Mouse (Mus musculus) C2C12 (cell line): ENCODE measurements around the gene Nfatc4. TPM values are rescaled to one million over a fixed set of nuclear protein-coding genes. Genes with fewer than 3 reads are reported as not detected.

Experiments
- H3K27me3 ChIP-seq: one replicate; pipeline ENCODE4 v1.6.1; 2011; ENCODE audit not compliant: control insufficient read depth, insufficient read depth, insufficient read length
- H3K36me3 ChIP-seq: one replicate; pipeline ENCODE4 v1.6.1; 2011; ENCODE audit not compliant: control insufficient read depth, insufficient read depth
- H3K4me3 ChIP-seq: one replicate; pipeline ENCODE4 v1.5.1; 2011; ENCODE audit warnings: mild to moderate bottlenecking, control low read depth; ENCODE audit not compliant: poor library complexity, insufficient read depth, severe bottlenecking
- H3K79me2 ChIP-seq: one replicate; pipeline ENCODE4 v1.6.1; 2011; ENCODE audit not compliant: control insufficient read depth, insufficient read depth
- H3K79me3 ChIP-seq: one replicate; pipeline ENCODE4 v1.6.1; 2011; ENCODE audit warnings: low read depth, control low read depth
- H3ac ChIP-seq: one replicate; pipeline ENCODE3; 2011; ENCODE audit warnings: low read depth; ENCODE audit not compliant: control insufficient read depth, insufficient read length
- CEBPB ChIP-seq: IDR thresholded peaks from one replicate; pipeline ENCODE4 v1.6.1; 2011; ENCODE audit warnings: low read depth, mild to moderate bottlenecking, control low read depth, moderate library complexity
- CTCF ChIP-seq: IDR thresholded peaks from one replicate; pipeline ENCODE4 v1.5.1; 2011; ENCODE audit not compliant: control insufficient read depth, insufficient read depth, insufficient read length
- FOSL1 ChIP-seq: IDR thresholded peaks from one replicate; pipeline ENCODE4 v1.8.0; 2011; ENCODE audit warnings: mild to moderate bottlenecking, low read length; ENCODE audit not compliant: poor library complexity, insufficient read depth, severe bottlenecking
- MAX ChIP-seq: IDR thresholded peaks from one replicate; pipeline ENCODE4 v1.6.1; 2011; ENCODE audit warnings: mild to moderate bottlenecking, control low read depth
- MYOD1 ChIP-seq: IDR thresholded peaks from one replicate; pipeline ENCODE4 v1.6.1; 2011; ENCODE audit warnings: low read depth; ENCODE audit not compliant: control insufficient read depth, insufficient read length
- MYOG ChIP-seq: IDR thresholded peaks from one replicate; pipeline ENCODE4 v1.6.1; 2011; ENCODE audit not compliant: control insufficient read depth, insufficient read length; ENCODE audit errors: extremely low read depth
- USF1 ChIP-seq: IDR thresholded peaks from one replicate; pipeline ENCODE4 v1.6.1; 2011; ENCODE audit warnings: low read depth, mild to moderate bottlenecking, control low read depth, moderate library complexity
- polyA plus RNA-seq: library from polyadenylated mRNA; unstranded; fragments of >200 nt; fragmentation: generic; extraction: Trizol; gene quantifications from one replicate; pipeline ENCODE4 v1.2.1, GENCODE M21; 2012; ENCODE audit warnings: missing spikeins

The Nfatc4 gene
- polyA plus RNA-seq, 1 experiment: 1.2 TPM

GRCm38 (mm10) chr14:55824001-55824480 is 1.1 kb downstream of the Nfatc4 start:
- no peaks in the 10 kb centered on the region for H3K36me3 ChIP-seq
- H3K79me3 ChIP-seq: no peaks in the 10 kb centered on the region
- no peaks in the 10 kb centered on the region for H3K27me3 ChIP-seq
- H3ac ChIP-seq: no peak overlapping the region
- no peak overlapping the region for H3K4me3 ChIP-seq
- no peaks in the 10 kb centered on the region for H3K79me2 ChIP-seq
- TF ChIP-seq USF1 (no peak), CEBPB (no peak), CTCF (no peak), MAX (no peak), MYOD1 (no peak), MYOG (no peak), FOSL1 (no peak)

- Histone ChIP-seq H3ac (no peak overlapping the region), H3K79me3 (no peaks in the 10 kb centered on the region), H3K36me3 (no peaks in the 10 kb centered on the region), H3K79me2 (no peaks in the 10 kb centered on the region), H3K4me3 (no peak overlapping the region), H3K27me3 (no peaks in the 10 kb centered on the region)
- no peak for TF ChIP-seq MYOD1
- no peak for TF ChIP-seq USF1
- TF ChIP-seq MAX: no peak
- TF ChIP-seq CEBPB: no peak
- TF ChIP-seq MYOG: no peak
- no peak for TF ChIP-seq CTCF
- TF ChIP-seq FOSL1: no peak
These were observed 1.7 kb downstream of the Nfatc4 start for GRCm38 (mm10) chr14:55824481-55825215.

GRCm38 (mm10) chr14:55825216-55826051 is 2.5 kb downstream of the Nfatc4 start:
- Histone ChIP-seq H3K36me3 (no peaks in the 10 kb centered on the region), H3K79me2 (no peaks in the 10 kb centered on the region), H3ac (no peak overlapping the region), H3K4me3 (no peak overlapping the region), H3K27me3 (no peaks in the 10 kb centered on the region), H3K79me3 (no peaks in the 10 kb centered on the region)
- TF ChIP-seq CEBPB (no peak), MYOD1 (no peak), CTCF (no peak), MYOG (no peak), FOSL1 (no peak), MAX (no peak), USF1 (no peak)

GRCm38 (mm10) chr14:55826142-55826541 is 3.2 kb downstream of the Nfatc4 start:
- H3K27me3 ChIP-seq: no peaks in the 10 kb centered on the region
- no peaks in the 10 kb centered on the region for H3K79me3 ChIP-seq
- no peaks in the 10 kb centered on the region for H3K36me3 ChIP-seq
- TF ChIP-seq MAX (no peak), FOSL1 (no peak), MYOG (no peak), CEBPB (no peak), MYOD1 (no peak), USF1 (no peak), CTCF (no peak)
- no peaks in the 10 kb centered on the region for H3K79me2 ChIP-seq
- no peak overlapping the region for H3K4me3 ChIP-seq
- no peak overlapping the region for H3ac ChIP-seq

DNA sequence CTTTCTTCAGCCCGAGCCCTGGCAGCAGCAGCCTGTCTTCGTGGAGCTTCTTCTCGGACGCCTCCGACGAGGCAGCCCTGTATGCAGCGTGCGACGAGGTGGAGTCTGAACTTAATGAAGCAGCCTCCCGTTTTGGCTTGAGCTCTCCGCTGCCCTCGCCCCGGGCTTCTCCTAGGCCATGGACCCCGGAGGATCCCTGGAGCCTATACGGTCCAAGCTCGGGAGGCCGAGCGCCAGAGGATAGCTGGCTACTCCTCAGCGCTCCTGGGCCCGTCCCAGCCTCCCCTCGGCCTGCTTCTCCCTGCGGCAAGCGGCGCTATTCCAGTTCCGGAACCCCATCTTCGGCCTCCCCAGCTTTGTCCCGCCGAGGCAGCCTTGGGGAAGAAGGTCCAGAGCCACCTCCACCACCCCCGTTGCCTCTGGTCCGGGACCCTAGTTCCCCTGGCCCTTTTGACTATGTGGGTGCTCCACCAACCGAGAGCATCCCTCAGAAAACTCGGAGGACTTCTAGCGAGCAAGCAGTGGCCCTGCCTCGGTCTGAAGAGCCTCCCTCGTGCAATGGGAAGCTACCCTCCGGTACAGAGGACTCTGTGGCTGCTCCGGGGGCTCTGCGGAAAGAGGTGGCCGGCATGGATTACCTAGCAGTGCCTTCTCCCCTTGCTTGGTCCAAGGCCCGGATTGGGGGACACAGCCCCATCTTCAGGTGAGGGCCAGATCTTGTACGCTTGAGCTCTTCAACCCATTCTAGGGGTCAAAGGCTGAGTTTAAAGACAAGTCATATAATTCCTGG is 3.8 kb downstream of the Nfatc4 start:
- H3ac ChIP-seq: no peak overlapping the region
- no peaks in the 10 kb centered on the region for H3K27me3 ChIP-seq
- H3K79me3 ChIP-seq: no peaks in the 10 kb centered on the region
- H3K79me2 ChIP-seq: no peaks in the 10 kb centered on the region
- H3K4me3 ChIP-seq: no peak overlapping the region
- no peaks in the 10 kb centered on the region for H3K36me3 ChIP-seq
- TF ChIP-seq FOSL1: no peak
- TF ChIP-seq CEBPB: no peak
- TF ChIP-seq MAX: no peak
- no peak for TF ChIP-seq CTCF
- no peak for TF ChIP-seq MYOG
- no peak for TF ChIP-seq MYOD1
